Mouse (Mus musculus) heart, adult 2 months (tissue): ENCODE data around the gene Sorcs2. TPM values are rescaled to one million over a fixed set of nuclear protein-coding genes. Genes with fewer than 3 reads are reported as not detected.
A peak's percentile ranks its signal among the peaks of the same experiment; 100 is the strongest.

Source experiments
- DNase-seq, 2 experiments: peaks; one replicate each; pipeline ENCODE4 v3.0.0; 2021
- H3K27ac ChIP-seq: fragments of 200-600 bp; 2 replicates; pipeline ENCODE4 v1.8.1; 2022
- H3K27me3 ChIP-seq: fragments of 200-500 bp; 2 replicates; pipeline ENCODE4 v1.6.1; 2012; ENCODE audit warnings: mild to moderate bottlenecking, low read length, inconsistent platforms, mixed read lengths; ENCODE audit not compliant: control insufficient read depth, insufficient read depth
- H3K36me3 ChIP-seq: fragments of 200-500 bp; 2 replicates; pipeline ENCODE4 v1.6.1; 2012; ENCODE audit warnings: low read length, inconsistent platforms; ENCODE audit not compliant: control insufficient read depth, insufficient read depth
- H3K4me1 ChIP-seq: fragments of 200-500 bp; 2 replicates; pipeline ENCODE4 v1.6.1; 2011; ENCODE audit warnings: low read length; ENCODE audit not compliant: control insufficient read depth, insufficient read depth
- H3K4me3 ChIP-seq: fragments of 200-600 bp; 2 replicates; pipeline ENCODE4 v1.8.1; 2022
- H3K79me2 ChIP-seq: fragments of 200-500 bp; replicated peaks from 2 replicates; pipeline ENCODE4 v1.6.1; 2012; ENCODE audit warnings: mild to moderate bottlenecking, inconsistent platforms, low read length, moderate library complexity, mixed read lengths; ENCODE audit not compliant: control insufficient read depth, insufficient read depth
- H3K9ac ChIP-seq: fragments of 200-500 bp; 2 replicates; pipeline ENCODE4 v1.6.1; 2012; ENCODE audit warnings: low read depth, mild to moderate bottlenecking, control low read depth, inconsistent platforms, low read length, mixed read lengths
- CTCF ChIP-seq: fragments of 200-600 bp; IDR thresholded peaks from 2 replicates; pipeline ENCODE4 v1.8.1; 2022; ENCODE audit warnings: antibody characterized with exemption, mild to moderate bottlenecking, moderate library complexity
- EP300 ChIP-seq: fragments of 200-500 bp; IDR thresholded peaks from 2 replicates; pipeline ENCODE4 v1.6.1; 2011; ENCODE audit warnings: low read depth, low read length, control low read depth; ENCODE audit not compliant: insufficient read depth
- POLR2A ChIP-seq: fragments of 200-500 bp; IDR thresholded peaks from 2 replicates; pipeline ENCODE4 v1.6.1; 2011; ENCODE audit warnings: mild to moderate bottlenecking, low read depth, low read length, control low read depth; ENCODE audit not compliant: insufficient read depth
- WGBS: fragments of 180-500 bp; shearing (Covaris S2); methylation state at CpG from one replicate; pipeline ENCODE4 v1.1.7; 2018; 5-methylcytosine and 5-hydroxymethylcytosine counted together
- intact Hi-C: fragments of 180-260 bp; cut with DNase I; formaldehyde crosslinking; loops from one replicate; pipeline ENCODE4 v1.15.1; 2025
- polyA plus RNA-seq: library from polyadenylated mRNA; depleted of rRNA; stranded (reverse); fragments of >200 nt; gene quantifications from 2 replicates; pipeline ENCODE4 v1.2.3, GENCODE M21; 2012
- total RNA-seq, 2 experiments: library from RNA; stranded (reverse); gene quantifications; 2 replicates each; pipeline ENCODE4 v1.2.3; 2021

Sorcs2 gene
- total and polyA plus RNA-seq, 3 experiments = 6.0 to 9.0 (median 7.7) TPM

GRCm38 (mm10) chr5:36383431-36383830 is 14.5 kb downstream of the Sorcs2 start:
- Histone ChIP-seq H3K9ac (no peak overlapping the region), H3K27ac (no peak overlapping the region), H3K4me1 (peaks cover 13% of the 10 kb centered on the region; the same call in 1 of the 2 replicates), H3K4me3 (no peak overlapping the region), H3K79me2 (no peaks in the 10 kb centered on the region), H3K27me3 (no peaks in the 10 kb centered on the region), H3K36me3 (no peaks in the 10 kb centered on the region)
- 59% methylated on average over 4 of the region's 4 CpGs for WGBS
- intact Hi-C loops = no loop called here
- DNase-seq = peak in 1 of 2 experiments; percentile 18
- TF ChIP-seq CTCF = no peak
- TF ChIP-seq EP300 = no peak
- no peak for TF ChIP-seq POLR2A

GRCm38 (mm10) chr5:36382721-36383120 is 15.2 kb downstream of the Sorcs2 start:
- Histone ChIP-seq H3K27me3 (no peaks in the 10 kb centered on the region), H3K4me1 (peaks cover 16% of the 10 kb centered on the region), H3K9ac (no peak overlapping the region), H3K36me3 (no peaks in the 10 kb centered on the region), H3K27ac (no peak overlapping the region), H3K79me2 (no peaks in the 10 kb centered on the region), H3K4me3 (no peak overlapping the region)
- no peak for TF ChIP-seq EP300
- TF ChIP-seq POLR2A = no peak
- TF ChIP-seq CTCF = no peak
- WGBS = 78% methylated on average over 4 of the region's 4 CpGs
- intact Hi-C loops = no loop called here
- DNase-seq = no peak

DNA sequence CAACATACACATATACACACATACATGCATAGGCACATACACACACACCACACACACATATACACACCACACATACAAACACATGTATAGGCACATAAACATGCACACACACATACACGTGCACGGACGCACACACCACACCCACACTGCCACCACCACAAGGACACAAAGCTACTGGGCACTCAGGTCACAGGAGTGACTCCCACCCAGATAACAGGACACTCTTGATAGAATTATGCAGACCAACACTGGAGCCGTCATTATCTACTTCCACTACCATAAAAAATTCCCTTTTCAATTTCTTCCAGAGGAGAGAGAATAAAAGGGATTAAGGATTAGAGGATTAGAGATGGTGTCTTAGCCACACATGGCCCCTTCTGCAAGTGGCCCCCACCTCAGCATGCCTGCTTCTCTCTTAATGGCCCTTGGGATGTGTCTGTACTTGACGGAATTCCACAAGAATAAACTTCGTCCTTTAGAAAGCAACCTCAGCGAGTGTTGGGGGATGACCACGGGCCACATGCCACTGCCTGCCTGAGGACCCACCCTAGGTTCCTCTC is 15.7 kb downstream of the Sorcs2 start:
- TF ChIP-seq CTCF (no peak), EP300 (no peak), POLR2A (no peak)
- Histone ChIP-seq H3K36me3 (no peaks in the 10 kb centered on the region), H3K4me3 (no peak overlapping the region), H3K27me3 (no peaks in the 10 kb centered on the region), H3K79me2 (no peaks in the 10 kb centered on the region), H3K9ac (no peak overlapping the region), H3K27ac (no peak overlapping the region), H3K4me1 (peaks cover 16% of the 10 kb centered on the region)
- 72% methylated on average over 8 of the region's 8 CpGs for WGBS
- no peak for DNase-seq
- intact Hi-C loops = no loop called here

- intact Hi-C loops = no loop called here
- no peak overlapping the region for H3K9ac ChIP-seq
- H3K36me3 ChIP-seq = no peaks in the 10 kb centered on the region
- TF ChIP-seq POLR2A (no peak), CTCF (no peak), EP300 (no peak)
- H3K79me2 ChIP-seq = no peaks in the 10 kb centered on the region
- H3K27me3 ChIP-seq = no peaks in the 10 kb centered on the region
- no peak for DNase-seq
- H3K4me3 ChIP-seq = no peak overlapping the region
- H3K27ac ChIP-seq = no peak overlapping the region
- WGBS = 61% methylated on average over 6 of the region's 6 CpGs
- peaks cover 13% of the 10 kb centered on the region for H3K4me1 ChIP-seq
Measured at GRCm38 (mm10) chr5:36379938-36380511, 17.9 kb downstream of the Sorcs2 start.

DNA sequence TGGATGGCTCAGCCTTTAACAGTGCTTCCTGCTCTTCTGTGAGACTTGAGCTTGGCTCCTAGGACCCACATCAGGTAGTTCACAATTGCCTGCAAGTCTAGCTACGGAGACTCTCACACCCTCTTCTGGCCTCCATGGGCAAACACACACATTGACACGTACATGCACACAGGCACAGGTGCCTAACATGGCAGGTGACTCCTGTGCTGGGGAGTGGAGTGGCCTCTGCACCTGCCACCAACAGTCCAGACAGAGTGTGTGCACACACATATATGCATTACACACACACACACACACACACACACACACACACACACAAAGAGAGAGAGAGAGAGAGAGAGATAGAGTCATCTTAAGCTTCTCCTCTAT is 19.6 kb downstream of the Sorcs2 start:
- Histone ChIP-seq H3K27ac (no peak overlapping the region), H3K27me3 (no peaks in the 10 kb centered on the region), H3K79me2 (no peaks in the 10 kb centered on the region), H3K36me3 (no peaks in the 10 kb centered on the region), H3K9ac (no peak overlapping the region), H3K4me1 (peaks cover 10% of the 10 kb centered on the region), H3K4me3 (no peak overlapping the region)
- WGBS = 97% methylated on average over 2 of the region's 2 CpGs
- intact Hi-C loops = no loop called here
- TF ChIP-seq EP300 (no peak), POLR2A (no peak), CTCF (no peak)
- no peak for DNase-seq

DNA sequence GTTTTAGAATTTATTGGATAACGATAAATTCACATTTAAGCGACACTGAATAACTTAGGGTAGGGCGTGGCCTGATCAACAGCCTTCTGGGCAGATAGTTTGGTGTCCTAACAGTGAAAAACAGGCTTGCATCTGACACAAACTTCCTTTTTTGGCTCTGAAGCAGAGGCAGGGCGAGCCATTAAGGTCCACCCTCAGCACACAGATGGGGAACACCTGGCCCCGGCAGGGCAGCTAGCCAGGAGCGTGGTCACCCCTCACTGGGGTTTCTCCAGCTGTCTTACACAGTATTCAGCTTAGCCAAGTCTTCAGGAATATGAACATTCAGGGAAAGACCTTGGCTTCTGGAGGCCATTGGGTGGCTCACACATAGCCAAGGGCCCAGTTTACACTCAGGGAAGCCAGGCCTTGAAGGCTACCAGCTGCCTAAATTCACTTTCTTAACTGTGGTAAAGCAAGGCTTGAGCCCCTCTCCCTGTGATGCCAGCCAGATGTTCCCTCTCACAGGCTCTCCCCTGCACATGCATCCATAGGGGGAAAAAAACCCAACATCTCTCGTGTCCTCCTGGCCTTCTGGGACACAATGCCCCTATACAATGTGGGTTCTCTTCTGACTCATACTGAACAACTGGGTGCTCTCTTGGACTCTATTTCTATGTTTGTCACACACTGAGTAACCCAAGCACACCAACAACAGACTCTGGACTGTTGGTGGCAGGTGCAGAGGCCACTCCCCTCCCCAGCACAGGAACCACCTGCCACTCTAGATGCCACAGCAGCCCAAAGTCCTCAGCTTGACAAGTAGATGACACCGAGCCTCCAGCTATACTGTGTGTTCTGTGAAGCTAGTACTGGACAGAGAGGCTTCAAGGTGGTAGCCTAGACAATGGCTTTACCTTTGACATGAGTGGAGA is 20.2 kb downstream of the Sorcs2 start:
- DNase-seq = peak; percentile 75 to 78
- Histone ChIP-seq H3K4me3 (no peak overlapping the region), H3K27me3 (no peaks in the 10 kb centered on the region), H3K79me2 (no peaks in the 10 kb centered on the region), H3K4me1 (peaks cover 11% of the 10 kb centered on the region), H3K27ac (no peak overlapping the region), H3K36me3 (no peaks in the 10 kb centered on the region), H3K9ac (no peak overlapping the region)
- intact Hi-C loops = no loop called here
- TF ChIP-seq EP300 (no peak), POLR2A (no peak), CTCF (no peak)
- 81% methylated on average over 8 of the region's 8 CpGs for WGBS
